Mouse (Mus musculus): Measurements from ENCODE around the gene Becn1.

Becn1 gene

DNA sequence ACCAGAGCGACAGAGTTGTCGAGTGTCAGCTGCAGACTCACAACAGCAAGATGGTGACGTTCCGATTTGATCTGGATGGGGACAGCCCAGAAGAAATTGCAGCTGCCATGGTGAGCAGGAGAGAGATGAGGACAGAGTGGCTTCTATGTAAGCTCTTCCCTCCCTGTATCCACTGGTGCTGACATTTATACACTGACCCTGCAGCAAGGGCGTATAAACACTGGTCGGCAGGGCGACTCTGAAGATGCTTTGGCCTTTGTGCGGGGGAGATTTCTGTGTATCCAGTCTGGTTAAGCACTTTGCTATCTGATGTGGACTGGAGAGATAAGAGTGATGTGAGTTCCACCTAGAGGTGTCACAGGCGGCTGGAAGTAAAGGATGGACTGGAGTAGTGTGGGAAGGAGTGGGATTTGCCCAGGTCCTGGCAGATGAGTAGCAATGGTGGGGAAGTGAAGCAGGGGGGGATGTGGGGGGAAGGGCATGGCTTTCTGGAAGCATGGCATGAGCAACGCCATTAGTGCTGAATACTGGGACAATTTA lies 32.4 kb downstream of the Becn1 start:
- no peak for DNase-seq (ENCODE audit: low spot score in 2 of 2)

DNA sequence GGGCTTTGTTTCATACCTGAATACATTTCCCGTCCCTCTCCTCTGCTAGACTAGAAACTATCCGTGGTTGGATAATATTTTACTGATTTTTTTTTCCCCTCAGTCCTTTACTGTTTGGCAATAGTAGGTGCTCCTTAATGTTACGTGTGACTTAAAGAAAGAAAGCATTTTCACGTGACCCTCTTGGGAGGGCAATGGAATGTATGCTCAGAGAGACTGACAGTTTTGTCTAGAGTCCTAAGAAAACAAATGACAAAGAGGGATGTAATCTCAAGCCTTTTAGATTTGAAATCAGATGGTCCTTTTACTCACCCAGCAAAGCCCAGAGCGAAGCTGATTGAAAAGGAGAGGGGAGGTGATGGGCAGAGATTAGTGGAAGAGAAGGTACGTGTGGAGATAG lies 36.2 kb downstream of the Becn1 start:
- DNase-seq (ENCODE audit: low spot score in 2 of 2): no peak

GRCm38 (mm10) chr11:101264954-101265471 lies 37.1 kb downstream of the Becn1 start:
- no peak for DNase-seq (ENCODE audit: low spot score in 2 of 2)

DNA sequence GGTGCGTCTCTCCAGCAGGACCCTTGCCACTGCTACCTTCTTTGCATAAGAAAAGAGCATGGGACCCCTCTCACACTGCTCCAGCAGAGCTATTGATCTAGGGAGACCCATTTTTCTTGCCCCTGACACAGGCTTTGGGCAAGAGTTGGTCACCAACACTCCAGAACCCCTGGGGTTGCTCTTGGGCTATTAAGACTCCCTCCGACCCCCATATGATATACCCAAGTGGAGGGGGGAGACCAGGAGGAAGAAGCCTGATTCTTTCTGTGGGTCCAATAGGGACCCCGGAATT lies 38.2 kb downstream of the Becn1 start:
- no peak for DNase-seq (ENCODE audit: low spot score in 2 of 2)

DNA sequence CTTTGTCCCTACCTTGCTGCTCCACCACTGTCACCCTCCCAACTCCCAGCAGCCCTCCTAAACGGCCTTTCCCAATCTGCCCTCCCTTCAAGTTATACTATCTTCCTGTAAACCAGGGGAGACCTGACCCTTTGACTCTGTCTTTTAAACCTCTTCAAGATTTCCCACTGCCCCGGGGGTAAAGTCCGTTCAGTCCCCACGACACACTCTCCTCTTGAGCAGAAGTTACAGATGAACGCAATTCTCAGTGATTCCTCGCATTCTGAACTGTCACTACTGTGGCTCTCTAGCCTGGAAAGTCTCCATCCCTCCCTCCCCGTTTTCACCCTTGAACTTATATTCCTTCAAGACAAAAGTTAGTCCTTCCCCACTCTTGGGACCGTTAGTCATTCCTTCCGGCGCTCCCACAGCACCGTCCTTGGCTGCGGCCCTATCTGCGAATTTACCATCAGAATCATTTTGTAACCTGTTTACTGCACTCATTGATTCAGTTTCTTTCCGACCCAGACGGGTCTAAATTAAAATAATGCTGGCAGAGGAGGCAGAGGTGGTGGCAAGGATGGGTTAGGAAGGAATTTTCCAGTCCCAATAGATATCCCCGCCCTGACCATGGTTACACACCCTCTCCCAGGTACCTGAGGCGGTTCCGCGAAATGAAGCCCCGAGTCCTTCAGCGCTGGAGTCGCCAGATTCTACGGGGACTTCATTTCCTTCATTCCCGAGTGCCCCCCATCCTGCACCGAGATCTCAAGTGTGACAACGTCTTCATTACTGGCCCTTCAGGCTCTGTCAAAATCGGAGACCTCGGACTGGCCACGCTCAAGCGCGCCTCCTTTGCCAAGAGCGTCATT lies 38.7 kb downstream of the Becn1 start:
- no peak for DNase-seq (ENCODE audit: low spot score in 2 of 2)

DNA sequence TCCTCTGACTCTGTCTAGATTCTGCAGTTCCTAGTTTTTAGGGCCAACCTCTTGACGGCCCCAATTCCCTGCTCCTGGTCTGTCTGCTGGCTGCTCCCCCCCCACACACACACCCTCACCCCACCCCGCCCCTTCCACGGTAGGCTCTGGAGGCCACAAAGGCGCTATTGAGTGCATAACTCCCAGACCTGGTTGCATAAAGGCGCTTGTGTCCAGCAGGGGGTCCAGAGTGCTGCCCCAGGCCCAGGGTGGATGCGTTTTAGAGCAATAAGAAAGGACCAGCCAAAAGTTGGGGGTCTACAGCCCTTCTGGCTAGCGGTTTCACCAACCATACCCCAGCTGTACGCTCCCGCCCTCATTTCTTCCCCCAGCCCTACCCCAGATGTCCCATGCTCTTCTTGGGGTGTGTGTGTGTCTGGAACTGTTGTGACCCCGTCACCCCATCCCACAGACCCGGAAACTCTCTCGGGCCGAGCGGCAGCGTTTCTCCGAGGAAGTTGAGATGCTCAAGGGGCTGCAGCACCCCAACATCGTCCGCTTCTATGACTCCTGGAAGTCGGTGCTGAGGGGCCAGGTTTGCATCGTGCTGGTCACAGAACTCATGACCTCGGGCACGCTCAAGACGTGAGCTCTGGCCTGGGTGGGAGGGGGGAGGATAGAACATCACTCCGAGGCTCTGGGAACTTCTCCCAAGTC lies 39.7 kb downstream of the Becn1 start:
- DNase-seq (ENCODE audit: low spot score in 2 of 2): no peak

- peak in 1 of 2 experiments; percentile 26 for DNase-seq (ENCODE audit: low spot score in 2 of 2)
These were observed 41.2 kb downstream of the Becn1 start for GRCm38 (mm10) chr11:101260826-101261380.

DNA sequence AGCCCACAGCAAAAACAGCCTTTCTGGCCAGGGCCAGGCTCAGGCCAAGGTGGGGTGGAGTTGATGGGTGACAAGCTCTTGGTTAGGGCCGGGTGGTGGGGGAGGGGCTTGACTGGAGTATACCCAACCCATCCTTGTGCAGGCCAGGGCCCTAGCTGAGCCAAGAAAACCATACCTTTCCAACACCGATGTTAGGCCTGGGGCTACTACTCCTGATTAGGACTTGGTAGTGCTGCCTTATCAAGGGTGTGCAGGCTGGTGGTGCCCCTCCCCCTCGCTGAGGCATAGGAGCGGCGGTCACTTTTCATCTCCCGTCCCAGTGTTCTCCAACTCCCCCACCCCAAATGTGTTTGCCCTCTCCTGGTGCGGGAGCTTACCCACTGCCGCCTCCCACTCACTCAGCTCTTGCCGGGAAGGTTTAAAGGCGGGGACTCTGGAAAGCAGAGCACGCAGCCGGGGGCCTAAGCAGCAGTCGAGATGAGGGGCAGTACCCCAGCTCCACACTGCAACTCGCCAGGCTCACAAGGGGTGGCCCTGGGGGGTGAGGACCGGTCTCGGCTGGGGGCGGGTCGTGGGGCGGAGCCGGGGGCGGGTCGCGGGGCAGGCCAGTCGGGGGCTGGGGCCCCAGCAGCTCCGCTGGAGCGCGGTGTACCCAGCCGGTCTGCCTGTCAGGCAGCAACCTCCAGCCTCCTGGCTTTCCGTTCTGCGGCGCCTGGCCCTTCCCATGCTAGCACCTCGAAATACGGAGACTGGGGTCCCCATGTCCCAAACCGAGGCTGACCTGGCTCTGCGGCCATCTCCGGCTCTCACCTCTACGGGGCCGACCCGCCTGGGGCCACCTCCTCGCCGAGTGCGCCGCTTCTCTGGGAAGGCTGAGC lies 41.9 kb downstream of the Becn1 start, which contains the start of gene Wnk4:
Wnk4 (plus strand) TSS at position 620 of the 878 bp plus-strand sequence.
- DNase-seq (ENCODE audit: low spot score in 2 of 2): peak; percentile 57 to 61

DNA sequence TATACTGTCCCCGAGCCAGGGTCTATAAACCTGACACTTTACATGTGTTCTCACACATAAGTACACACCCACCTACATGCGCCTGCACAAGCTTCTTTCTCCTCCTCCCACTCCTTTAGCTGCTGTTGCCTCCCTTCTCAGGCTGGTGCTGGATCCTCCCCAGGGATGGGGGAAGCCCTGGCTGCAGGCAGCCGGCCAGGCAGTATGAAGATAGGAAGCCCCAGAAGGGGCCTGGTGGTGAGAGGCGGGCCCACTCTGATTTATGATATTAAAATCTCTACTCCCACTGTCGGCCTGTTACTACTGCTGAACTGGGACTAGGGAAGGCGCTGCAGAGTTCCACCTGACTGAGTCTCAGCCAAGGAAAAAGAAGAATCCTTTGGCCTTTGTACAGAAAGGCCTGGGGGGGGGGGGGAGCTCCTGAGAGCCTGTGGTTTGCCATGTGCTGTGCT lies 42.8 kb downstream of the Becn1 start:
- peak; percentile 39 to 40 for DNase-seq (ENCODE audit: low spot score in 2 of 2)

GRCm38 (mm10) chr11:101255826-101256775 lies 46.0 kb downstream of the Becn1 start:
- peak; percentile 70 to 73 for DNase-seq (ENCODE audit: low spot score in 2 of 2)

- peak; percentile 80 to 85 for DNase-seq (ENCODE audit: low spot score in 2 of 2)
These were observed 48.3 kb downstream of the Becn1 start, which contains the start of gene Vps25 for GRCm38 (mm10) chr11:101253613-101254389. Gene Vps25, plus strand, starts transcription at chr11:101253707.

DNA sequence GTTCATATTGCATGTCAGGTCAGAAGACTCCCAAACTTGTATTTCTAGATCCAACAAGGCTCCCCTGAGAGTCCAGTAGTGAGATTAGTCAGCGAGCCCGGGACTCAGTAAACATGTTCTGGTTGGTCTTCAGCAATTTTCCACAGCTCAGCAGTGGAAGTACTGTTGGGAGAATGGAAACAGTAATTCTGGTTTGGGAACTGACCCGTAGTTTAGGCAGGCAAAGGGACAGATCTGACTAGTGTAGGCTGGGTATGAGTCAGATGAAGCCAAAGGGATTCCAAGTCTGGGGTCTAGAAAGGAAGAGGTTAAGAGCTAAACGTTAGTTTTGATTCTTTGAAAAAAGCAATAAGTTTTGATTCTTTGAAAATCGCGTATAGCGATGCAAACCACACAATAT lies 49.1 kb downstream of the Becn1 start:
- peak in 1 of 2 experiments; percentile 34 for DNase-seq (ENCODE audit: low spot score in 2 of 2)

- no peak for DNase-seq (ENCODE audit: low spot score in 2 of 2)
These were observed 51.1 kb downstream of the Becn1 start for GRCm38 (mm10) chr11:101251031-101251430.

DNA sequence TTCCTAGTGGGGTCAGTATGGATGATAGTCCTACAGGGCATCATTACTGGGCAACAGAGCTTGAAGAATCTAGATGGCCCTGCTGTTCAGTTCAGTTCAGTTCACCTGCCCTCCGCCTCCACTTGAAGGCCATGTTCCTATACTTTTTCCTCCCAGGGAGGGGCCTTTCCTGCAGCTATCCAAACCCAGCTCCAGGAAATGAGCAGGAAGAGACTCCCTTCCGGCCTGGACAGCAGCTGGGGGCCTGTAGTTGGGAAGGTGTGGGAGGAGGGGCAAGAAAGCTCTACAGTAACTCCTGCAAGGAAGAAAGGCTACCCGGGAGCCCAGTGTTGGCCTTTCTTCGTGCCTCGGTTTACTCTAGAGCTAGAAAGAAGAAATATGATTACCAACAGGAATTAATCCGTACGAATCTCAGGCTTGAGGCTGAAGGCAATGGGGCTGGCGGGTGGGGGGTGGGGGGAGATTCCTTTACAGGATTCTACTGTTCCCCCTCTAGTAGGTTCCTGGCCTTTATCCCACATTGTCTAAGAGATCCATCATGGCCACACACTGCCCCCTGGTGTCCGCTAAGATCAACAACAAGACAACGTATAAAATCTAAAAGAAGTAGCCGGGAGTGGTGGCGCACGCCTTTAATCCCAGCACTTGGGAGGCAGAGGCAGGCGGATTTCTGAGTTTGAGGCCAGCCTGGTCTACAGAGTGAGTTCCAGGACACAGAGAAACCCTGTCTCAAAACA lies 53.7 kb downstream of the Becn1 start:
- peak; percentile 78 to 84 for DNase-seq (ENCODE audit: low spot score in 2 of 2)

- DNase-seq (ENCODE audit: low spot score in 2 of 2): no peak
These were observed 54.5 kb downstream of the Becn1 start for GRCm38 (mm10) chr11:101247521-101248030.

GRCm38 (mm10) chr11:101246702-101247012 lies 55.4 kb downstream of the Becn1 start:
- peak in 1 of 2 experiments; percentile 57 for DNase-seq (ENCODE audit: low spot score in 2 of 2)

- peak; percentile 72 to 80 for DNase-seq (ENCODE audit: low spot score in 2 of 2)
These were observed 56.0 kb downstream of the Becn1 start, which contains the start of gene Ramp2 for GRCm38 (mm10) chr11:101245855-101246701. Gene Ramp2, plus strand, starts transcription at chr11:101246028.

Measured in heart, adult 9 months (tissue).